Mouse (Mus musculus) 3T3-L1 (cell line): ENCODE measurements around the gene Slc22a4.
"Not testable (repeated sequence)": the region's sequence is repeated elsewhere in the genome, so short reads cannot be mapped to it uniquely, and the experiment has no call there.

Experiments used
- DNase-seq: peaks from one replicate; pipeline ENCODE4 v3.0.0-alpha.2; 2015; ENCODE audit warnings: low read depth, low spot score

Gene Slc22a4

DNA sequence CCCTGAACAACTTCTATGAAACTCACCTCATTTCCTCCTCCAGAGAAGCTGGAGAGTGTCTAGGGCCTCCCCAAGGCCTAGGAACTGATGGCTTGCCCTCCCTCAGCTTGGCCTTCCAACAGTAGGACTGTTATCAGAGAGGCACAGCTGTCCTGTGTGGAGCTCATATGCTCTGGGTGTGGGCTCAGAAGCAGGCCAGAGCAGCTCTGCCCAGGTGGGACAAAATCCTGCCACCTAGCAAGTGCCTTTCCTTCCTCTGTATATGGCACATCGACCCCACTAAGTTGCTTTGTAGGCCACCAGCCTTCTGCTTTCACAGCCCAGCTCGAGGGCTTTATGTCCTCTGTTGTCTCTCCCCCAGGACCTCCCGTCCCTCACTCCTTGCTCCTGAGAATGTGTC is 23.2 kb downstream of the Slc22a4 start:
- DNase-seq, result no peak

- peak; percentile 78 for DNase-seq
These were observed 23.7 kb downstream of the Slc22a4 start for GRCm38 (mm10) chr11:54004221-54004620.

DNA sequence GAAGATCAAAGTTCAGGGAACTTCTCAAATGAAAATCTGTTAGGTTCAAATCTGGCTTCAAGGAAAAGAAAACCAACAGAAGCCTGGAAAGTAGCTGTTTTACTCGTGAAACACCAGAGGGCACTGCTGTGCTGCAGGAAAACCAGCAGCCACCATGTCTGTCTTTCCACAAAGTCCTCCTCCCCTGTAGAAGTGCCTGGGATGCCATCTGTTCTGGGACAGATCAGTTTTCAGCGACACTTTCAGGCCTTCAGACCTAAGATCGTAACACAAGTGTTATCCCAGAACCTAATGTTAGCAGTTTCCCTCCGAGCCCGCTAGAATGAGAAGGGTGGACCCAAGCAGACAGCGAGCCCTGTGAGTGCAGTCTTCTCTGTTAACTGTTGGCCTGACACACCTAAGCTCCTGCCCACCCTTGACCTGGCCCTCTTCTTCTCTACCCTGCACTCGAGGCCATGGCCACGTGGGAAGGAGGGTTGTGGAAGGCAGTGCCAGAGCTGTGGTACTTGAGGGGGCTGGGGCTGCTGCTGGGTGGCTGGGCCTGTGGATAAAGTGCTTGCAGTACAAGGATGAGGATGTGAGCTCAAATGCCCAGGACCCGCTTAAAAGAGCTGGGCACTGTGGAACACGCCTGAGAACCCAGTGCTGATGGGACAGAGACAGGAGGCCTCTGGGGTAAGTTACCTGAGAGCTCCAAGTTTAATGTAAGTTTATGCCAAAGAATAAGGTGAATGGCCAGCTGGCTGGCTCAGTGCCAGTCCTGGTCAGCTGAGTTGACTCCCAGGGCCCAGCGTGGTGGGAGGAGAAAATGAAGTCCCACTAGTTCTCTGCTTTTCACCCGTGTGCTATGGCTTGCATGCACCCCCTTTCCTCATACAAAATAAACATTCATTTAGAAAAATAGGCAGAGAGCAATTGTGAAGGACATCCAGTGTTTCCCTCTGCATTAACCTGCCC is 24.9 kb downstream of the Slc22a4 start:
- peak; percentile 85 for DNase-seq

DNA sequence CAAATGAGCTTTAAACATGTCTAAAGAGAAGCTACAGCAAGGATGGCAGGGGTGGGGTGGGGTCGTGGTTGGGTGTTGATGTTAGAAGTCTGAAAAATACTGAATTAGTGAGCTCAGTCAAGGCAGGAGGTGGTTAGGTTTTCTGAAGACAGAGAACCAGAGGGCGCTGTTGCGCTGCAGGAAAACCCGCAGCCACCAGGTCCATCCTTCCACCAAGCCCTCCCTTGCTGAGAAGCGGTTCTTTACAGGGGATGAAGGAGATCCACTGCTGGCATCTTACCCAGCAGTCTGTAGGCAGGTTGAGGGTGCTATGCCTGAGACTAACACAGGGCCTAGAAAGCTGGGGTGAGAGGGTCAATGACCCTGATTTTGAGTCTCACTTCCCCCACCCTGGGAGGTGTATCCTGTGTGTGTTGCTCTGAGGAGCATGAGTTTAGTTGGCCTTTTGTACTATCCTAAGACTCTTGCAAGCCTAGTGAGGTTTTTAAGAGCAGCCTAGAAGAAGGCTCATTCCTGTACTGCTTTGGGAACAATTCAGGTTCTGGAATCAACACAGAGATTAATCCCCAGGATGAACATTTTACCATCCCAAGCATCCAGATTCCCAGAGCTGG is 25.6 kb downstream of the Slc22a4 start:
- peak; percentile 85 for DNase-seq

DNA sequence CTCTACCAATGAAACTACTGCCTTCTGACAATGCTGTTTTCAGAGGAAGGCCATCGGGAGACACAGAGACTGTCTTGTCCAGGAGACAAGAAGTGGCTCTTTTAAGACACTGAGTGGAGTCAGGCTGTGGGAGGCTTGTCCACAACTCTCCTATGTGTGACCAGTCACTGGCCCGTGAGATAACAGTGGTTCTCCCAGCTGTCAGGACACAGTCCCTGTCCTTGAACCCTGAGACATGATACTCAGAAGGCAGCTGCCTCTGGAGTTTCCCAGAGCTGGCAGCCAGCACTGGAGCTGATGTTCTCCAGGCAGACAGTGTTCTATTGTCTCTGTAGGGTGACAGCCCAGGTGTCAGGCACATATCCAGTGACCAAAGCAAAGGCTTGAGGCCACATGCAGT is 30.2 kb downstream of the Slc22a4 start:
- no peak for DNase-seq

DNA sequence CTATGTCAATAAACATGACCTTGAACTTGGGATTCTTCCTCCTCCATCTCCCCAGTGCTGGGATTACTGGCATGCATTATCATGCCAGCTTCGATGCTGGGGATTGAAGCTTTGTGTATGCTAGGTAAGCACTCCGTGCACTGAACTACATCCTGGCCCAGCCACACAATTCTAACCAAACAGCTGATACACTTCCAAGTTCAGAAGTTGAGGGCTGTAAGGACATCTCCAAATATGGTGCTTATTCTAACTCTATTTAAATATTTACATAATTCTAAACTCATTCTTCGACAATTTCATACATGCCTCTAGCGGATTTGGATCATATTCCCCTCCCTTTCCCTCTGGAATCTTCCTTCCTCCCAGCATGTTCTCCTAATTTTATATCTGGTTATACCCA is 35.6 kb downstream of the Slc22a4 start:
- no peak for DNase-seq

DNA sequence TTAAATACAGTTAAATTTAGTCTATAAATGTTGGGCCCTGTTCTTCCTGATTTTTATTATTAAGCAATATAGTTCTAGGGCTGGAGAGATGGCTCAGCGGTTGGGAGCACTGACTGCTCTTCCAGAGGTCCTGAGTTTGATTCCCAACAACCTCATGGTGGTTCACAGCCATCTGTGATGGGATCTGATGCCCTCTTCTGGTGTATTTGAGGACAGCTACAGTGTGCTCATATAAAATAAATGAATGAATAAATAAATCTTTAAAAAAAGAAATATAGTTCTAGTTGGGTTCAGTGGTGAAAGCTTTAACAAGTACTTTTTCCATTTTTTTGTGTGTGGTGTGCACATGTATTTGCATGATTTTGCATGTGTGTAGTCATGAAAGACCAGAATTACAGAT is 38.7 kb downstream of the Slc22a4 start:
- DNase-seq, result peak; percentile 37

DNA sequence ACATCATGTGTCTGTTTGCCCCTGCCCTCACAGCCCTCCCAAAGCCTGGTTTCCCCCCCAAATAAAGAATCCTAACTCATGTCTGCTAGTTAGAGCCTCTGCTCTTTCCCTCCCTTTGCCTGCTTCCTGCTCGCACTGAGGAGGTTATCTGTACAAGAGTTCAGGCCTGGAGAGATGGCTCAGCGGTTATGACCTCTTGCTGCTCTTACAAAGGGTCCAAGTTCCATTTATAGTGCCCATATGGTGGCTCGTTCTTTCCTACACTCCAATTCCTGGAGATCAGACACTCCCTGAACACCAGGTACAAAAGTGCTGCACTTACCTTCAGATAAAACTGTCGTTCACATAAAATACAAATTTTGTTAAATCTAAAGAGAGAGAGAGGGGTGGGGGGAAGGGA is 39.8 kb downstream of the Slc22a4 start:
- DNase-seq, result no peak

DNA sequence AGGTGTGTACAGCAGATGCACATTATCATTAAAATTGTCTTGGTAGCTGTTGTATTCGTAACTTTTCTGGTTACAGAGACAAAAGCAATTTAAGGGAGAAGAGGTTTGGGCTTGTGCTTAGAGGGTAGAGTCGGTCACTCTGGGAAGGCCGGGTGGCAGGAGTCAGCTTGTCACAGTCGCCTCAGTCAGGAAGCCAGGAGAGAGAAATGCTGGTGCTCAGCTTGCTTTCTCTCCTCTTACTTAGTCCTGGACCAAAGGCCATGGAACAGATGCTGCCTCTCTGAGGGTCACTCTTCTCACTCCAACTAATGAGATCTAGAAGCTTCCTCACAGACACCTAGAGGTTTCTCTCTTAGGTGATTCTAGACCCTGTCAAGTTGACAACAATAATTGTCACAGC is 46.5 kb downstream of the Slc22a4 start:
- DNase-seq, result no peak

GRCm38 (mm10) chr11:53979788-53980621 is 47.9 kb downstream of the Slc22a4 start, which contains the start of gene Slc22a21:
Gene Slc22a21, minus strand, starts transcription at chr11:53980332.
- DNase-seq, result peak; percentile 73

DNA sequence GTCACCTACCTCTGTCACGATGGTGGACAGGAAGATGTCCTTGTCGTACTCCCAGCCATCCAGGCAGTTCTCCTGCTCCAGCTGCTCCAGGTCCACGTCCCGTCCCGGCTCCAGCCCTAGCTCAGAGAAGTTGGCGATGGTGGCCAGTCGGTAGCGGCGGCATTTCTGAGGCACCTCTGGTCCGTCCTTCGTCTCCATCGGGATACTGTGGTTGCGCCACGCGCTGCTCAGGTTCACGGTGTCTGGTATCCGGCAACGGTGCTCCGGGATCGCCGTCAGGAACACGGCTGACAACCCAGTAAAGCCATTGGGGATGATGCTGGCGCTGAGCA is 48.5 kb downstream of the Slc22a4 start:
- DNase-seq, result not testable (repeated sequence)

- DNase-seq, result peak; percentile 46
These were observed 50.2 kb downstream of the Slc22a4 start for GRCm38 (mm10) chr11:53977672-53978071.

DNA sequence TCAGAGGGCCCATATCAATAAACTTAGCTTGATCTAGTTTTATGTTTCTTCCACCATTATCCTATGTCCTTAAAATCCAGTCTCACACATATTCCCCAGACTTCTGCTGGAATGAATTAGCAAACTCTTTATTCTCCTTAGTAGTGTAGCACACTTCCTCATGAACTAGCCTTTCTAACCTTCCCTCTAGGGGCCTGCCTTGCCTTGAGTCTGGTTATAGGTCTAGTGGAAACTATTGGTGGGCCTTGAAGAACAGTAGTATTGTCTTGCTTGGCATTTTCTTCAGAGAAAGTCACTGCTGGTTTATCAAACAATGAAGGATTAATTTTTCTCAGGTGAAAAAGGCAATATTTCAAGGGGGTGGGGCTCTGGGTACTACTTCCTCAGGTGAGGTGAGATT is 52.3 kb downstream of the Slc22a4 start:
- no peak for DNase-seq

GRCm38 (mm10) chr11:53958984-53959383 is 68.9 kb downstream of the Slc22a4 start:
- peak; percentile 36 for DNase-seq

GRCm38 (mm10) chr11:53958176-53958575 is 69.7 kb downstream of the Slc22a4 start:
- DNase-seq, result not testable (repeated sequence)

DNA sequence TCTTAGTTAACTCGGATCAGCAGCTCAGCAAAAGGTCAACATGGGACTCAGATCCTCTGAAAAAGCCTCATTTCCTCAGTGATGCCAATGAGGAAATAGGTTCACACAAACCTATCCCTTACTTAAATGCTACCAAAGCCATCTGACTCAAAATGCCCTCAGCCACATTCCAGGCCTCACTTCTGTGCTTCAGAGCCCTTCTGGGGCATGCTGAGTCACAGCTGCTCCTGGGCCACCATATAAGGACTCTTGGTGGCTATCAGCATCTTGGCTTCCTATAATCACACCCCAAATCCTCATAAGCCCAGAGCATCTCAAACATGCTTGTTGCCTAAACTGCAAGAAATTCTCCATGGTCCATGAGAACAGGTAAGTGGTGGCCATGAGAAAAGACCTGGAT is 71.3 kb downstream of the Slc22a4 start:
- peak; percentile 58 for DNase-seq

GRCm38 (mm10) chr11:53954653-53955052 is 73.2 kb downstream of the Slc22a4 start:
- no peak for DNase-seq

DNA sequence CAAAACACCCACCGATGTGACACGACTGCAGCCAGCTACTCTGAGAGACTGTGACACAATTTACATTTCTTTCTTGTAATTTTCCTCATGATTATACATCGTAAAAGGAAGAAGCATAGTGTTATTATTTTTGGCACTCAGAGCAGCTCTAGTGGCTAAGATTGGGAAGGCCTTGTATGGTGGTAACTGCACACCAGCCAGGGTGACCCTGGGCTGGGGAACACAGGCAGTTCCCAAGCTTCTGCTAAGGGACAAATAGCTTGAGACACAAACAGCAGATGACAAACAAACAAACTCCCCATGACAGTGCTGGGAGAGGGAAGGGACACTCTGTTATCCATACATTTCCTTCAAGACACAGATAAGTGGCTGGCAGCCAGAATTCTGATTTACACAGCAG is 77.8 kb downstream of the Slc22a4 start:
- DNase-seq, result not testable (repeated sequence)
